Mouse (Mus musculus) cerebellum, adult 2 months (tissue): Measurements from ENCODE around the gene Eepd1.

Source experiments
- CTCF ChIP-seq: fragments of 200-500 bp; IDR thresholded peaks from 2 replicates; pipeline ENCODE4 v1.5.1; 2011; ENCODE audit warnings: low read depth, mild to moderate bottlenecking, control low read depth, low read length, moderate library complexity, borderline replicate concordance; ENCODE audit not compliant: insufficient read depth
- POLR2A ChIP-seq: fragments of 200-500 bp; IDR thresholded peaks from 2 replicates; pipeline ENCODE4 v1.6.1; 2011; ENCODE audit warnings: low read length, control low read depth, borderline replicate concordance; ENCODE audit not compliant: insufficient read depth

DNA sequence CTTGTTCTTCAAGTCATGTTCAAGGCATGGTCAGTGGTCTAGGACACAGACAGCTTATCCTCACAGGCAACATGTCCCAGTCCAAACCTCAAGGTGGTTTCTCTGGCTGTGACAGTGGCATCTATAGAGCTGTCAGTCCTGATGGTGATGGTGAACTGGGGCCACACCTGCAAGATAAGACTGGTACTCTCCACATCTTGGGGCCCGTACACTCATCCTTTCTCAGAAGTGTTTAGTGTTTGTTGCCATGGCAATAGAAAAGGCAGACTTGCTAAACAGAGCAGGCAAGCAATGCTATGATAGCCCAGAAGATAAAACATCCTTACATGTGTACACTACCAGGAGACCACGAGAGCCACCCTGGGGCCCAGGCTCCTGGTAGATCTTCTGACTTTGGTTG is 107.2 kb downstream of the Eepd1 start:
- TF ChIP-seq CTCF (no peak), POLR2A (no peak)
